Mouse (Mus musculus): ENCODE data around the gene Wdr95. TPM values are rescaled to one million over a fixed set of nuclear protein-coding genes. Genes with fewer than 3 reads are reported as not detected.
A peak's percentile ranks its signal among the peaks of the same experiment; 100 is the strongest.

The Wdr95 gene
- polyA plus RNA-seq, 1 experiment from 2014 or later = 0.41 TPM

DNA sequence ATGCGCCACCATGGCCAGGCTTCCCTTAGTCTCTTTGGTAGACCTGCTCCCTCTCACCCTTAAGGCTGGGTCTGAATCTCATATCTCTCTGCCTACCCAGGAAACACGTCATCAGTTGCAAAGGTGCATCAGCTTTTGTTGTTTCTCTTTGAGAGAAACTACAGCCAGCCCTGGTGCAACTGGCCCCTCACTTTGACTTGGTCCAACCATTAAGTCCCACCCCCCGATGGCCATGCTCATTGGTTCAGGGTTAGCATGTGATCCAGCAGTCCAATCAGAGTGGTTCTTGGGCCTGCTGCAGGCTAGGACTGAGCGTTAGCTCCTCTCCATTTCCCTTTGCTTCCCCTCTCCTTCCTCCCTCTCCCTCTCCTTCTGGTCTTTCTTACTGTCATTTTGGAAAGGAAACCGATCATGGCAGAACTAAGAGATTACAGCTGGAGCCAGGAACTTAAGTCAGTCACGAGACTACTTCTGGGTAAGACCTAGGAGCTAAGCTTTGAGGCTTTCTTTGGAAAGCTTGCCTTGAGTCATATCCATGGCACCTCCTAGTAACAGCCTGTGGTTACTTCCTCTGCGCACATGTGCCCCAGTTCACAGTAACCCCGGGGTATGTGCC lies 112.9 kb downstream of the Wdr95 start:
- Histone ChIP-seq H3K36me3 (ENCODE audit: poor library complexity, severe bottlenecking) (no peaks in the 10 kb centered on the region), H3K27me3 (no peaks in the 10 kb centered on the region), H3K4me1 (peaks cover 4% of the 10 kb centered on the region; the same call in 1 of the 2 replicates), H3K9ac (no peak overlapping the region), H3K4me2 (no peak overlapping the region), H3K9me3 (replicated peaks) (no peaks in the 10 kb centered on the region), H3K27ac (no peak overlapping the region), H3K4me3 (no peak overlapping the region)
- 88% methylated on average over 8 of the region's 8 CpGs for WGBS
- no peak for ATAC-seq

DNA sequence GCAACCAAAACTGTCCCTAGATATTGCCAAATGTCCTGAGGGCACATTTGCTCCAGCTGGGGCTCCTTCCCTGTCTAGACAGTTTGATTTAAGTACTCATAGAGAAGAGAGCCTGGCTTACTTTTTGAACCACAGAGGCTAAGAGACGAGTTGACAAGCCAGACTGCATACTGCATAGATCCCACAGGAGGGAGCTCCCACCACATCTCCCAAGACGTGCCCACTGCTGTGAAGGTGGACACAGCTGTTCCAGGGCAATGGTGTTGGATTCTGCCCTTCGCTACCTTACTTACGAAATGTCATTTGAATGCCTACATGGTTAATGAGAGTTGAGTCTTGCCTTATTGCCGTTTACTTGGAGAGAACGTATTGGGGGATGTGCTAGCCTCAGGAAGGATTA lies 113.9 kb downstream of the Wdr95 start:
- no peaks in the 10 kb centered on the region for H3K27me3 ChIP-seq
- 59% methylated on average over 6 of the region's 6 CpGs for WGBS
- H3K27ac ChIP-seq = no peak overlapping the region
- no peaks in the 10 kb centered on the region for H3K36me3 ChIP-seq (ENCODE audit: poor library complexity, severe bottlenecking)
- H3K4me3 ChIP-seq = no peak overlapping the region
- H3K9me3 ChIP-seq (replicated peaks) = no peaks in the 10 kb centered on the region
- ATAC-seq = no peak
- H3K4me1 ChIP-seq = peaks cover 2% of the 10 kb centered on the region; the same call in 1 of the 2 replicates
- no peak overlapping the region for H3K9ac ChIP-seq
- no peak overlapping the region for H3K4me2 ChIP-seq

- Histone ChIP-seq H3K4me1 (no peaks in the 10 kb centered on the region), H3K9ac (no peak overlapping the region)
- 83% methylated on average over 11 of the region's 11 CpGs for WGBS
Measured at GRCm38 (mm10) chr5:149642783-149643509, 114.5 kb downstream of the Wdr95 start.

DNA sequence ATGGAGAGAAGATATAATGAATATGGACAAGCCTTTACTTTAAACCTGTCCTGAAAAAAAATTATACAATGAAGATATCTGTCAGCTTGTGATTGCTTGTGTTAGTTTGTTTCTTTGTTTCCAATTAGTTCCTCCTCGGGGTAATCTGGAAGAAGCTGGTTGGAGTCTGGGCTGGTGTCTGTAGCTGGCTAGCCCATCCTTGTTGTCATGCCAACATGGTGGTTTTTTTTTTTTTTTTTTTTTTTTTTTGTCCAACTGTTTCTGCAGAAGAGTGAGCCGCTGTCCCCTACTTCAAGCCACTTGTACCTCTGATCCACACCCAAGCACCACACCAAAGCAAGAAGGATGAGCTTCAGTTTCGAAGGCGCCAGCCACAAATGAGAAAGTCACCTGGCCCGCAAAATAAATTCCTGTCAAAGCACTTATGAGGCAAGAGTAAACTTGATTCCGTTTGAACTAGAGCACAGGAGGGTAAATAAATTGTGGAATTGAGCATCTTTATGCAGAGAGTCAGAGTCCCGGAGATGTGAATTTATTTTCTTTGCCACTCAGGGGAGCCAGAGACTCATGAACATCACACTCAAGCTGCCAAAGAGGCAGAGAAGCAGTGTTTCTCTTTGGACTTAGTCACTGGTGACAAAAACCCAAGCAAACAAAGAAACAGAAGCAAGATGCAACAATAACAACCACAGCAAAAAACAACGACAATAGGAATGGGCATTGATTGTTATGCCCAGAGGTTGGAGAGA lies 119.1 kb downstream of the Wdr95 start:
- no peak for ATAC-seq
- Histone ChIP-seq H3K27me3 (no peaks in the 10 kb centered on the region), H3K9me3 (replicated peaks) (no peaks in the 10 kb centered on the region), H3K36me3 (ENCODE audit: poor library complexity, severe bottlenecking) (no peaks in the 10 kb centered on the region), H3K27ac (no peak overlapping the region), H3K4me1 (peaks cover 12% of the 10 kb centered on the region; the same call in 1 of the 2 replicates), H3K4me2 (no peak overlapping the region), H3K9ac (no peak overlapping the region), H3K4me3 (no peak overlapping the region)
- WGBS = 77% methylated on average over 8 of the region's 8 CpGs

More at GRCm38 (mm10) chr5:149642783-149643509, 114.5 kb downstream of the Wdr95 start:
- H3K4me2 ChIP-seq = no peak overlapping the region
- no peaks in the 10 kb centered on the region for H3K27me3 ChIP-seq
- no peak for ATAC-seq
- no peaks in the 10 kb centered on the region for H3K36me3 ChIP-seq (ENCODE audit: poor library complexity, severe bottlenecking)
- no peak overlapping the region for H3K4me3 ChIP-seq
- H3K27ac ChIP-seq = no peak overlapping the region
- H3K9me3 ChIP-seq (replicated peaks) = no peaks in the 10 kb centered on the region

- Histone ChIP-seq H3K9ac (no peak overlapping the region), H3K4me3 (no peak overlapping the region), H3K9me3 (replicated peaks) (no peaks in the 10 kb centered on the region), H3K27me3 (no peaks in the 10 kb centered on the region), H3K27ac (no peak overlapping the region), H3K4me2 (no peak overlapping the region), H3K4me1 (peaks cover 12% of the 10 kb centered on the region; the same call in 1 of the 2 replicates), H3K36me3 (ENCODE audit: poor library complexity, severe bottlenecking) (no peaks in the 10 kb centered on the region)
- no peak for ATAC-seq
- WGBS = 75% methylated on average over 4 of the region's 4 CpGs
Measured at GRCm38 (mm10) chr5:149648196-149648595, 119.7 kb downstream of the Wdr95 start.

DNA sequence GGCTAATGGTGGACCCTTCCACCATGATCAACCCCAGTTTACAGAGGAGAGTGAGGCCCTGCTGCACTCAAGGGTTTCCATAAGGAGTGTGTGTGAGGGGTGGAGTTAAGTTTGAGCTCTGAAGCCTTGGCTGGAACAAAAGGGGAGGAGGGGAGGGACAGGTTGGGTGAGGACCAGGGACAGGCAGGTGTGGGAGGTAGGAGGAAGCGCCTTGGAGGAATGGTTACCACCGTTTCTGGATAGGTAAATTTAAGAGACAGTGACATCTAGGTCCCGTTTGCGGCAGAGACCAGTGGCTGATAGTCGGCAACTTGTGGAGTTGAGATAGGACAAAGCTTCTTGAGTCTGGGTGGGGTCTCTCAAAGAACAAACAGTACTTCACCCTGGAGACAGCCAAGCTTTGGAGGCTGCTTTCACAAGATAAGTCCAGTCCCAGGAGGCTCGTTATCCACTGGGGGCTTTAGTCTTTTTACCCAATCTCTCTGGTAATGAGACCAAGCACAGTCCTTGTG lies 120.5 kb downstream of the Wdr95 start:
- no peaks in the 10 kb centered on the region for H3K36me3 ChIP-seq (ENCODE audit: poor library complexity, severe bottlenecking)
- ATAC-seq = no peak
- WGBS = 61% methylated on average over 6 of the region's 6 CpGs
- H3K4me3 ChIP-seq = no peak overlapping the region
- no peak overlapping the region for H3K27ac ChIP-seq
- no peaks in the 10 kb centered on the region for H3K27me3 ChIP-seq
- no peaks in the 10 kb centered on the region for H3K9me3 ChIP-seq (replicated peaks)
- no peak overlapping the region for H3K4me2 ChIP-seq
- H3K9ac ChIP-seq = no peak overlapping the region
- peaks cover 12% of the 10 kb centered on the region; the same call in 1 of the 2 replicates for H3K4me1 ChIP-seq

DNA sequence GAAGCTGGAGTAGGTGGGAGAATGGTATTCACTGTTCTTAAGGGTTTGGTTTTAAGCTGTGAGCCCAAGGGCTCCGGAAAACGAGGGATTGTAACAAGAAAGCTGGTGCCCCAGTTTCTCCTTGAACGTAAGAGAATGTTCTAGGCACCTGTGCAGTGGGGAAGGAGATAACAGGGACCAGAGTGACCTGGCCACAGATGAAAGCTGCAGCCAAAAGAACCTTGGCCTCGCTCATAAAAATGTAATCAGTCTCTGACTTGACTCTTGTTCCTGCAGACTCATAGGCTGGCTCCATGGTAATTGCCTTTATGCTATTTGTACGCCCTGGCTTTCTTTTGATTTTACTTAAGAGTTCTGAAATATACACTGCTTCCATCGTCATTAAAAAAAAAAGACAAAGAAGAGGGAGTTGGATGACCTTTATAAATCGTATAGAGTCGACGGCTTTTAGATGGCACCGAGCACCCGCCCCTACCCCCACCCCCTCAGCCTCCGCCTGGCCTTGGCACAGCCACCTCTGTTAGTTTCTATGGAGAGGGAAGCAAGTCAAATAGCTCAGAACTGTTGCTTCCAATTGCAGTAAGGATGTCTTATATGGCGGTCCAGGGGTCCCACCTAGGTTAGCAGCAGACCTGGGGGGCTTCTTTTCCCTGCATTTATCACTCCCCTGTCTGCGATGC lies 121.2 kb downstream of the Wdr95 start:
- Histone ChIP-seq H3K36me3 (ENCODE audit: poor library complexity, severe bottlenecking) (no peaks in the 10 kb centered on the region), H3K9me3 (replicated peaks) (no peaks in the 10 kb centered on the region), H3K27me3 (no peaks in the 10 kb centered on the region), H3K9ac (no peak overlapping the region), H3K4me1 (peaks cover 12% of the 10 kb centered on the region; the same call in 1 of the 2 replicates), H3K27ac (peak overlapping the region; percentile 35), H3K4me3 (no peak overlapping the region), H3K4me2 (no peak overlapping the region)
- WGBS = 77% methylated on average over 14 of the region's 14 CpGs
- no peak for ATAC-seq

GRCm38 (mm10) chr5:149650179-149650553 lies 121.7 kb downstream of the Wdr95 start:
- H3K4me2 ChIP-seq = no peak overlapping the region
- WGBS = 45% methylated on average over 4 of the region's 4 CpGs
- no peak overlapping the region for H3K4me3 ChIP-seq
- no peaks in the 10 kb centered on the region for H3K36me3 ChIP-seq (ENCODE audit: poor library complexity, severe bottlenecking)
- ATAC-seq = no peak
- no peaks in the 10 kb centered on the region for H3K27me3 ChIP-seq
- H3K27ac ChIP-seq = peak overlapping the region; percentile 35; the same call in 1 of the 2 replicates
- no peak overlapping the region for H3K9ac ChIP-seq
- peaks cover 12% of the 10 kb centered on the region; the same call in 1 of the 2 replicates for H3K4me1 ChIP-seq
- H3K9me3 ChIP-seq (replicated peaks) = no peaks in the 10 kb centered on the region

- no peak for ATAC-seq
- H3K9ac ChIP-seq = no peak overlapping the region
- WGBS = 91% methylated on average over 9 of the region's 9 CpGs
Measured at GRCm38 (mm10) chr5:149655636-149656035, 127.2 kb downstream of the Wdr95 start.

GRCm38 (mm10) chr5:149658022-149658421 lies 129.5 kb downstream of the Wdr95 start:
- Histone ChIP-seq H3K36me3 (ENCODE audit: poor library complexity, severe bottlenecking) (no peaks in the 10 kb centered on the region), H3K27ac (no peak overlapping the region), H3K4me3 (no peak overlapping the region), H3K9me3 (replicated peaks) (0 out of 2 replicates have a peak, but pooled peaks cover 5% of the 10 kb centered on the region), H3K9ac (no peak overlapping the region), H3K27me3 (no peaks in the 10 kb centered on the region), H3K4me2 (no peak overlapping the region), H3K4me1 (no peaks in the 10 kb centered on the region)
- WGBS = 62% methylated on average over 3 of the region's 3 CpGs
- no peak for ATAC-seq

More at GRCm38 (mm10) chr5:149655636-149656035, 127.2 kb downstream of the Wdr95 start:
- H3K36me3 ChIP-seq (ENCODE audit: poor library complexity, severe bottlenecking) = no peaks in the 10 kb centered on the region
- H3K4me2 ChIP-seq = no peak overlapping the region
- H3K27me3 ChIP-seq = no peaks in the 10 kb centered on the region
- no peaks in the 10 kb centered on the region for H3K9me3 ChIP-seq (replicated peaks)
- H3K4me1 ChIP-seq = 0 out of 2 replicates have a peak, but pooled peaks cover under 1% of the 10 kb centered on the region
- H3K4me3 ChIP-seq = no peak overlapping the region
- no peak overlapping the region for H3K27ac ChIP-seq

- ATAC-seq = no peak
- no peaks in the 10 kb centered on the region for H3K4me1 ChIP-seq
- H3K9ac ChIP-seq = no peak overlapping the region
- H3K27ac ChIP-seq = no peak overlapping the region
- H3K36me3 ChIP-seq (ENCODE audit: poor library complexity, severe bottlenecking) = no peaks in the 10 kb centered on the region
- WGBS = 72% methylated on average over 9 of the region's 9 CpGs
- no peak overlapping the region for H3K4me3 ChIP-seq
- no peaks in the 10 kb centered on the region for H3K27me3 ChIP-seq
- 0 out of 2 replicates have a peak, but pooled peaks cover 5% of the 10 kb centered on the region for H3K9me3 ChIP-seq (replicated peaks)
- H3K4me2 ChIP-seq = no peak overlapping the region
Measured at GRCm38 (mm10) chr5:149658741-149659413, 130.4 kb downstream of the Wdr95 start.

All from forebrain, embryonic 13.5 days (tissue).